Mouse (Mus musculus): ENCODE measurements around the gene Kcnmb3.

Kcnmb3 gene

GRCm38 (mm10) chr3:32492097-32493090 lies at the start of gene Kcnmb3:
TSS of gene Kcnmb3 (minus strand) at chr3:32492231.
- in situ Hi-C loops (cut with MboI, MseI) = loop anchor here (25.0 kb wide), 1 partner anchor 305 kb away; no protein-coding TSS in a partner anchor

- in situ Hi-C loops (cut with MboI, MseI) = loop anchor here (25.0 kb wide), 1 partner anchor 174 kb away; the partner anchor contains the start of gene Actl6a
Measured at GRCm38 (mm10) chr3:32538091-32538490, 46.1 kb upstream of the Kcnmb3 start.

GRCm38 (mm10) chr3:32537556-32537955 lies 45.5 kb upstream of the Kcnmb3 start:
- in situ Hi-C loops (cut with MboI, MseI) = loop anchor here (25.0 kb wide), 1 partner anchor 175 kb away; the partner anchor contains the start of gene Actl6a

- in situ Hi-C loops (cut with MboI, MseI) = loop anchor here (25.0 kb wide), 1 partner anchor 177 kb away; the partner anchor contains the start of gene Actl6a
Measured at GRCm38 (mm10) chr3:32535692-32536091, 43.7 kb upstream of the Kcnmb3 start.

- in situ Hi-C loops (cut with MboI, MseI) = loop anchor here (25.0 kb wide), 1 partner anchor 182 kb away; the partner anchor contains the start of gene Actl6a
Measured at GRCm38 (mm10) chr3:32530041-32530440, 38.0 kb upstream of the Kcnmb3 start.

- in situ Hi-C loops (cut with MboI, MseI) = loop anchor here (25.0 kb wide), 1 partner anchor 183 kb away; the partner anchor contains the start of gene Actl6a
Measured at GRCm38 (mm10) chr3:32529303-32529898, 37.4 kb upstream of the Kcnmb3 start, which contains the start of gene Mfn1. TSS of gene Mfn1 (plus strand) at chr3:32529465.

- in situ Hi-C loops (cut with MboI, MseI) = loop anchor here (25.0 kb wide), 1 partner anchor 185 kb away; the partner anchor contains the start of gene Actl6a
Measured at GRCm38 (mm10) chr3:32527181-32527580, 35.1 kb upstream of the Kcnmb3 start.

GRCm38 (mm10) chr3:32513528-32513927 lies 21.5 kb upstream of the Kcnmb3 start:
- in situ Hi-C loops (cut with MboI, MseI) = loop anchor here (10.0 to 25.0 kb wide), 2 partner anchors 1299 to 1449 kb away; no protein-coding TSS in a partner anchor

- in situ Hi-C loops (cut with MboI, MseI) = loop anchor here (10.0 to 25.0 kb wide), 2 partner anchors 1300 to 1448 kb away; no protein-coding TSS in a partner anchor
Measured at GRCm38 (mm10) chr3:32512686-32513284, 20.8 kb upstream of the Kcnmb3 start.

- in situ Hi-C loops (cut with MboI, MseI) = loop anchor here (10.0 to 25.0 kb wide), 2 partner anchors 1301 to 1446 kb away; no protein-coding TSS in a partner anchor
Measured at GRCm38 (mm10) chr3:32511191-32511550, 19.1 kb upstream of the Kcnmb3 start.

- in situ Hi-C loops (cut with MboI, MseI) = loop anchor here (10.0 to 25.0 kb wide), 2 partner anchors 1302 to 1446 kb away; no protein-coding TSS in a partner anchor
Measured at GRCm38 (mm10) chr3:32510375-32511190, 18.6 kb upstream of the Kcnmb3 start.

GRCm38 (mm10) chr3:32509496-32510374 lies 17.7 kb upstream of the Kcnmb3 start, which contains the start of gene Zfp639:
TSS of gene Zfp639 (plus strand) at chr3:32510259.
- in situ Hi-C loops (cut with MboI, MseI) = loop anchor here (10.0 to 25.0 kb wide), 2 partner anchors 1303 to 1445 kb away; no protein-coding TSS in a partner anchor

- in situ Hi-C loops (cut with MboI, MseI) = loop anchor here (25.0 kb wide), 1 partner anchor 1304 kb away; no protein-coding TSS in a partner anchor
Measured at GRCm38 (mm10) chr3:32508666-32509324, 16.8 kb upstream of the Kcnmb3 start.

- in situ Hi-C loops (cut with MboI, MseI) = loop anchor here (25.0 kb wide), 1 partner anchor 1306 kb away; no protein-coding TSS in a partner anchor
Measured at GRCm38 (mm10) chr3:32506366-32507225, 14.6 kb upstream of the Kcnmb3 start.

- in situ Hi-C loops (cut with MboI, MseI) = loop anchor here (25.0 kb wide), 1 partner anchor 1306 kb away; no protein-coding TSS in a partner anchor
Measured at GRCm38 (mm10) chr3:32505841-32506240, 13.8 kb upstream of the Kcnmb3 start.

- in situ Hi-C loops (cut with MboI, MseI) = loop anchor here (25.0 kb wide), 1 partner anchor 1312 kb away; no protein-coding TSS in a partner anchor
Measured at GRCm38 (mm10) chr3:32500346-32500745, 8.3 kb upstream of the Kcnmb3 start.

- in situ Hi-C loops (cut with MboI, MseI) = loop anchor here (25.0 kb wide), 1 partner anchor 309 kb away; no protein-coding TSS in a partner anchor
Measured at GRCm38 (mm10) chr3:32496711-32497070, 4.7 kb upstream of the Kcnmb3 start.

Data from T-helper 2 cell (primary cell).